Mouse (Mus musculus) kidney, embryonic 16.5 days (tissue): ENCODE results near the gene Tmem144. TPM values are rescaled to one million over a fixed set of nuclear protein-coding genes. Genes with fewer than 3 reads are reported as not detected.
A peak's percentile ranks its signal among the peaks of the same experiment; 100 is the strongest.

Experiments used
- ATAC-seq: fragments of 200-750 bp; cut with Nextera tagmentation; 2 replicates; pipeline ENCODE4 v1.8.0; 2017; ENCODE audit warnings: moderate TSS enrichment; ENCODE audit not compliant: low FRiP score, low TSS enrichment
- H3K27ac ChIP-seq: fragments of 300-500 bp; sonication (generic); 2 replicates; pipeline ENCODE4 v1.5.1; 2014; ENCODE audit warnings: low read length
- H3K27me3 ChIP-seq: fragments of 300-500 bp; sonication (generic); 2 replicates; pipeline ENCODE4 v1.6.1; 2014; ENCODE audit warnings: low read length, control low read depth, mixed read lengths; ENCODE audit not compliant: insufficient read depth
- H3K36me3 ChIP-seq: fragments of 300-500 bp; sonication (generic); 2 replicates; pipeline ENCODE4 v1.6.1; 2014; ENCODE audit warnings: low read length, control low read depth, mixed read lengths; ENCODE audit not compliant: insufficient read depth
- H3K4me1 ChIP-seq: fragments of 300-500 bp; sonication (generic); 2 replicates; pipeline ENCODE4 v1.6.1; 2014; ENCODE audit warnings: low read length, control low read depth, mixed read lengths; ENCODE audit not compliant: insufficient read depth
- H3K4me2 ChIP-seq: fragments of 300-500 bp; sonication (generic); replicated peaks from 2 replicates; pipeline ENCODE4 v1.6.1; 2014; ENCODE audit warnings: low read depth, low read length
- H3K4me3 ChIP-seq: fragments of 300-500 bp; sonication (generic); 2 replicates; pipeline ENCODE4 v1.5.1; 2014; ENCODE audit warnings: mild to moderate bottlenecking, low read length
- H3K9ac ChIP-seq: fragments of 300-500 bp; sonication (generic); replicated peaks from 2 replicates; pipeline ENCODE4 v1.6.1; 2014; ENCODE audit warnings: low read length
- H3K9me3 ChIP-seq: fragments of 300-500 bp; sonication (generic); 2 replicates; pipeline ENCODE4 v1.6.1; 2016; ENCODE audit warnings: low read length, control low read depth
- WGBS: fragments of 180-500 bp; shearing (Covaris S2); extraction: QIAGEN DNeasy Blood & Tissue Kit; methylation state at CpG from one replicate; pipeline ENCODE4 v1.1.7; 2014; 5-methylcytosine and 5-hydroxymethylcytosine counted together
- polyA plus RNA-seq: library from polyadenylated mRNA; unstranded; fragments of >200 nt; fragmentation: Nextera tagmentation; extraction: Ambion mirVana; gene quantifications from 2 replicates; pipeline ENCODE4 v1.2.1, GENCODE M21; 2015

Tmem144 gene
- polyA plus RNA-seq: 6.8 and 7.2 TPM in 2 replicates

GRCm38 (mm10) chr3:79852654-79853166, at the start of gene Tmem144:
Gene Tmem144 (minus strand): TSS chr3:79852773.
- no peaks in the 10 kb centered on the region for H3K27me3 ChIP-seq
- no peaks in the 10 kb centered on the region for H3K4me1 ChIP-seq
- peak; percentile 59 for ATAC-seq
- no peak within 1 kb of the TSS for H3K4me2 ChIP-seq
- H3K27ac ChIP-seq: no peak within 1 kb of the TSS
- H3K9ac ChIP-seq: no peak within 1 kb of the TSS
- H3K4me3 ChIP-seq: no peak within 1 kb of the TSS
- H3K36me3 ChIP-seq: no peaks in the 10 kb centered on the region
- WGBS: 52% methylated on average over 8 of the region's 8 CpGs
- H3K9me3 ChIP-seq: no peaks in the 10 kb centered on the region

GRCm38 (mm10) chr3:79901734-79902133, 49.2 kb upstream of the Tmem144 start:
- Histone ChIP-seq H3K27ac (no peak overlapping the region), H3K9ac (no peak overlapping the region), H3K4me1 (peaks cover 11% of the 10 kb centered on the region; the same call in 1 of the 2 replicates), H3K27me3 (no peaks in the 10 kb centered on the region), H3K9me3 (no peaks in the 10 kb centered on the region), H3K4me2 (no peak overlapping the region), H3K4me3 (no peak overlapping the region), H3K36me3 (no peaks in the 10 kb centered on the region)
- no peak for ATAC-seq
- WGBS: 91% methylated on average over 4 of the region's 4 CpGs

- ATAC-seq: peak; percentile 42; the same call in 1 of the 2 replicates
- H3K4me3 ChIP-seq: no peak overlapping the region
- H3K36me3 ChIP-seq: no peaks in the 10 kb centered on the region
- H3K4me1 ChIP-seq: peaks cover 10% of the 10 kb centered on the region; the same call in 1 of the 2 replicates
- H3K9me3 ChIP-seq: no peaks in the 10 kb centered on the region
- no peaks in the 10 kb centered on the region for H3K27me3 ChIP-seq
- H3K4me2 ChIP-seq: no peak overlapping the region
- no peak overlapping the region for H3K27ac ChIP-seq
- 91% methylated on average over 6 of the region's 6 CpGs for WGBS
- H3K9ac ChIP-seq: no peak overlapping the region
Observed at GRCm38 (mm10) chr3:79901321-79901720, 48.7 kb upstream of the Tmem144 start.

- H3K36me3 ChIP-seq: no peaks in the 10 kb centered on the region
- H3K9ac ChIP-seq: no peak overlapping the region
- H3K27ac ChIP-seq: no peak overlapping the region
- no peaks in the 10 kb centered on the region for H3K27me3 ChIP-seq
- WGBS: 100% methylated on average over 2 of the region's 2 CpGs
- H3K4me2 ChIP-seq: no peak overlapping the region
- peaks cover 10% of the 10 kb centered on the region; the same call in 1 of the 2 replicates for H3K4me1 ChIP-seq
- no peak overlapping the region for H3K4me3 ChIP-seq
- no peak for ATAC-seq
- no peaks in the 10 kb centered on the region for H3K9me3 ChIP-seq
Observed at GRCm38 (mm10) chr3:79900502-79900901, 47.9 kb upstream of the Tmem144 start.

GRCm38 (mm10) chr3:79899906-79900305, 47.3 kb upstream of the Tmem144 start:
- Histone ChIP-seq H3K4me3 (no peak overlapping the region), H3K27me3 (no peaks in the 10 kb centered on the region), H3K4me1 (peaks cover 10% of the 10 kb centered on the region; the same call in 1 of the 2 replicates), H3K36me3 (no peaks in the 10 kb centered on the region), H3K9me3 (no peaks in the 10 kb centered on the region), H3K9ac (no peak overlapping the region), H3K27ac (no peak overlapping the region), H3K4me2 (no peak overlapping the region)
- no peak for ATAC-seq
- 91% methylated on average over 9 of the region's 9 CpGs for WGBS

- H3K9me3 ChIP-seq: no peaks in the 10 kb centered on the region
- H3K27ac ChIP-seq: no peak overlapping the region
- H3K9ac ChIP-seq: no peak overlapping the region
- H3K4me2 ChIP-seq: no peak overlapping the region
- no peak overlapping the region for H3K4me3 ChIP-seq
- no peaks in the 10 kb centered on the region for H3K36me3 ChIP-seq
- ATAC-seq: no peak
- H3K4me1 ChIP-seq: peaks cover 5% of the 10 kb centered on the region; the same call in 1 of the 2 replicates
- H3K27me3 ChIP-seq: no peaks in the 10 kb centered on the region
Observed at GRCm38 (mm10) chr3:79898514-79898913, 45.9 kb upstream of the Tmem144 start.

GRCm38 (mm10) chr3:79897534-79898370, 45.2 kb upstream of the Tmem144 start:
- Histone ChIP-seq H3K9me3 (no peaks in the 10 kb centered on the region), H3K9ac (no peak overlapping the region), H3K4me3 (no peak overlapping the region), H3K27me3 (no peaks in the 10 kb centered on the region), H3K27ac (no peak overlapping the region), H3K4me2 (no peak overlapping the region), H3K4me1 (peaks cover 4% of the 10 kb centered on the region; the same call in 1 of the 2 replicates), H3K36me3 (no peaks in the 10 kb centered on the region)
- whole genome bisulfite sequencing: 78% methylated on average over 13 of the region's 13 CpGs
- ATAC-seq: no peak

GRCm38 (mm10) chr3:79887966-79888365, 35.4 kb upstream of the Tmem144 start:
- H3K4me2 ChIP-seq: peak overlapping the region; percentile 59
- H3K9me3 ChIP-seq: no peaks in the 10 kb centered on the region
- H3K9ac ChIP-seq: no peak overlapping the region
- 84% methylated on average over 2 of the region's 2 CpGs for WGBS
- H3K27ac ChIP-seq: no peak overlapping the region
- H3K4me3 ChIP-seq: peak overlapping the region; percentile 5; the same call in 1 of the 2 replicates
- no peak for ATAC-seq
- peaks cover 26% of the 10 kb centered on the region for H3K4me1 ChIP-seq
- H3K36me3 ChIP-seq: no peaks in the 10 kb centered on the region
- no peaks in the 10 kb centered on the region for H3K27me3 ChIP-seq

GRCm38 (mm10) chr3:79887161-79887855, 34.7 kb upstream of the Tmem144 start:
- 49% methylated on average over 8 of the region's 8 CpGs for WGBS
- ATAC-seq: no peak
- peak overlapping the region; percentile 59 for H3K4me2 ChIP-seq
- peak overlapping the region; percentile 47 for H3K4me3 ChIP-seq
- peak overlapping the region; percentile 88; the same call in 1 of the 2 replicates for H3K27ac ChIP-seq
- H3K36me3 ChIP-seq: no peaks in the 10 kb centered on the region
- no peaks in the 10 kb centered on the region for H3K9me3 ChIP-seq
- peaks cover 26% of the 10 kb centered on the region for H3K4me1 ChIP-seq
- H3K27me3 ChIP-seq: no peaks in the 10 kb centered on the region
- peak overlapping the region; percentile 44; the same call in 1 of the 2 replicates for H3K9ac ChIP-seq
